Mouse (Mus musculus): Measurements from ENCODE around the gene Spry1.

DNA sequence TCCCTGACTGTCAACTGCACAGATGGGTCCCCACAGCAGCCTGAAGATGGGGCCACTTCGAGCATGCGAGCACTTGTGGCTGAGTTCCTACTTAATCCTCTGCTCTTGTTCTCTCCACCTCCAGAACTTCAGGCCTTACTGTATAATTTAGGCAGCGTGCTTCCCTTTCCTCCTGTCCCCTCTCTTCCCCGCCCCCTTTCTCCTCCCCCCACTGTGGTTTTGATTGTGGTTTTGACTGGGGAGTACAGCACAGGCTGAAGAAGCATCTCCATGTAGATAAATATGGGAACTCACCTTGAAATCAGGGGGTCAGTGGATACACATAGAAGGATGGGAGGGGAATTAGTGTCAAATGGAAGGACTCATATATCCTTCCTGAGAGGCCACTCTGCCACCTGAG, 53.2 kb downstream of the Spry1 start:
- TF ChIP-seq CTCF (IDR thresholded peaks at IDR 0.05; ENCODE audit: low read depth) = no peak
- TF ChIP-seq EP300 (IDR thresholded peaks at IDR 0.05; ENCODE audit: low read depth) = no peak
